Mouse (Mus musculus) intestine, postnatal 0 days (tissue): Measurements from ENCODE around the gene Fam193a. TPM values are rescaled to one million over a fixed set of nuclear protein-coding genes. Genes with fewer than 3 reads are reported as not detected.
A peak's percentile ranks its signal among the peaks of the same experiment; 100 is the strongest.

Source experiments
- ATAC-seq: fragments of 200-750 bp; cut with Nextera tagmentation; 2 replicates; pipeline ENCODE4 v1.8.0; 2017; ENCODE audit warnings: mild to moderate bottlenecking, moderate TSS enrichment, moderate library complexity
- H3K27ac ChIP-seq: fragments of 300-500 bp; sonication (generic); 2 replicates; pipeline ENCODE4 v1.5.1; 2014; ENCODE audit warnings: mild to moderate bottlenecking, low read depth, low read length, moderate library complexity
- H3K27me3 ChIP-seq: fragments of 300-500 bp; sonication (generic); replicated peaks from 2 replicates; pipeline ENCODE4 v1.6.1; 2014; ENCODE audit warnings: low read length, mixed read lengths; ENCODE audit not compliant: control insufficient read depth, insufficient read depth
- H3K36me3 ChIP-seq: fragments of 300-500 bp; sonication (generic); 2 replicates; pipeline ENCODE4 v1.6.1; 2014; ENCODE audit warnings: mild to moderate bottlenecking, moderate library complexity; ENCODE audit not compliant: control insufficient read depth, insufficient read depth
- H3K4me1 ChIP-seq: fragments of 300-500 bp; sonication (generic); replicated peaks from 2 replicates; pipeline ENCODE4 v1.6.1; 2014; ENCODE audit warnings: antibody characterized with exemption, low read length, mixed read lengths; ENCODE audit not compliant: control insufficient read depth, insufficient read depth
- H3K4me2 ChIP-seq: fragments of 300-500 bp; sonication (generic); replicated peaks from 2 replicates; pipeline ENCODE4 v1.6.1; 2014; ENCODE audit warnings: low read depth, mild to moderate bottlenecking, moderate library complexity
- H3K4me3 ChIP-seq: fragments of 300-500 bp; sonication (generic); 2 replicates; pipeline ENCODE4 v1.5.1; 2014; ENCODE audit warnings: low read depth, low read length
- H3K9ac ChIP-seq: fragments of 300-500 bp; sonication (generic); 2 replicates; pipeline ENCODE4 v1.6.1; 2014; ENCODE audit warnings: mild to moderate bottlenecking, low read depth, low read length
- H3K9me3 ChIP-seq: fragments of 300-500 bp; sonication (generic); 2 replicates; pipeline ENCODE4 v1.6.1; 2016; ENCODE audit warnings: mixed run types; ENCODE audit not compliant: control insufficient read depth
- CTCF ChIP-seq: sonication (generic); IDR thresholded peaks from 2 replicates; pipeline ENCODE4 v1.5.1; 2016; ENCODE audit warnings: low read depth, mild to moderate bottlenecking, control low read depth, antibody characterized with exemption, moderate library complexity
- WGBS: fragments of 180-500 bp; shearing (Covaris S2); extraction: QIAGEN DNeasy Blood & Tissue Kit; methylation state at CpG from one replicate; pipeline ENCODE4 v1.1.7; 2014; 5-methylcytosine and 5-hydroxymethylcytosine counted together
- polyA plus RNA-seq: library from polyadenylated mRNA; unstranded; fragments of >200 nt; fragmentation: Nextera tagmentation; extraction: Ambion mirVana; gene quantifications from 2 replicates; pipeline ENCODE4 v1.2.1, GENCODE M21; 2015

Gene Fam193a
- polyA plus RNA-seq, 1 experiment from 2014 or later = 4.3 TPM

DNA sequence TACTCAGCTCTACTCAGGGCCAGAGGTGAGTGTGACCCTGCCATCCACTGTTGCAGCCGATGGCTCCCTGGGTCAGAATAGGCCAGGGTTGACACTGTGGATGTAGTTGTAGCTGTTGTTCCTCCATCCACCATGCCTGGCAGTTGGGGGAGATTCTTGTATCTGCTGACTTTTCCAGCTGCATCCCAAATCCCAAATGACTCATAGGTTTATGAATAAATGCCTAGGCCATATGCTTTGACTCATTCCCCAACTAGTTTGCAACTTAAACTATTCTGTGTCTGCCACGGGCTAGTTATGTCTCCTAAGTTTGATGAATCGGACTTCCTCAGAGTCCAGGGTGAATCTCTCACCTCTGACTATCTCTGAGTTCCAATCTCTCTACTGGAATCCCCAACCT is 9.5 kb upstream of the Fam193a start:
- Histone ChIP-seq H3K4me1 (no peaks in the 10 kb centered on the region), H3K4me3 (no peak overlapping the region), H3K9me3 (no peaks in the 10 kb centered on the region), H3K9ac (no peak overlapping the region), H3K4me2 (no peak overlapping the region), H3K27ac (no peak overlapping the region), H3K36me3 (peaks cover 47% of the 10 kb centered on the region), H3K27me3 (no peaks in the 10 kb centered on the region)
- no peak for ATAC-seq
- no peak for TF ChIP-seq CTCF
- 88% methylated on average over 3 of the region's 3 CpGs for WGBS

- Histone ChIP-seq H3K9me3 (no peaks in the 10 kb centered on the region), H3K36me3 (peaks cover 25% of the 10 kb centered on the region), H3K4me2 (no peak overlapping the region), H3K9ac (no peak overlapping the region), H3K27ac (no peak overlapping the region), H3K4me3 (no peak overlapping the region), H3K4me1 (no peaks in the 10 kb centered on the region), H3K27me3 (no peaks in the 10 kb centered on the region)
- ATAC-seq = no peak
- TF ChIP-seq CTCF = no peak
Observed at GRCm38 (mm10) chr5:34363115-34363514, 6.6 kb upstream of the Fam193a start.

GRCm38 (mm10) chr5:34368551-34369290 is 1.0 kb upstream of the Fam193a start:
- H3K9ac ChIP-seq = peak overlapping the region; percentile 93
- ATAC-seq = no peak
- WGBS = 64% methylated on average over 7 of the region's 7 CpGs
- no peak overlapping the region for H3K27ac ChIP-seq
- H3K27me3 ChIP-seq = no peaks in the 10 kb centered on the region
- H3K4me3 ChIP-seq = peak overlapping the region; percentile 92
- H3K9me3 ChIP-seq = no peaks in the 10 kb centered on the region
- peak overlapping the region; percentile 68 for H3K4me2 ChIP-seq
- 0 out of 2 replicates have a peak, but pooled peaks cover under 1% of the 10 kb centered on the region for H3K36me3 ChIP-seq
- 0 out of 2 replicates have a peak, but pooled peaks cover 3% of the 10 kb centered on the region for H3K4me1 ChIP-seq
- TF ChIP-seq CTCF = no peak

- Histone ChIP-seq H3K27ac (peak overlapping the region; percentile 76), H3K27me3 (no peaks in the 10 kb centered on the region), H3K9me3 (no peaks in the 10 kb centered on the region), H3K4me2 (peak overlapping the region; percentile 89), H3K9ac (peak overlapping the region; percentile 93), H3K36me3 (no peaks in the 10 kb centered on the region), H3K4me3 (peak overlapping the region; percentile 92), H3K4me1 (0 out of 2 replicates have a peak, but pooled peaks cover 3% of the 10 kb centered on the region)
- ATAC-seq = peak; percentile 23
- under 1% methylated on average over 58 of the region's 114 CpGs for WGBS
- no peak for TF ChIP-seq CTCF
Observed at GRCm38 (mm10) chr5:34370022-34370823, 490 bp downstream of the Fam193a start.

DNA sequence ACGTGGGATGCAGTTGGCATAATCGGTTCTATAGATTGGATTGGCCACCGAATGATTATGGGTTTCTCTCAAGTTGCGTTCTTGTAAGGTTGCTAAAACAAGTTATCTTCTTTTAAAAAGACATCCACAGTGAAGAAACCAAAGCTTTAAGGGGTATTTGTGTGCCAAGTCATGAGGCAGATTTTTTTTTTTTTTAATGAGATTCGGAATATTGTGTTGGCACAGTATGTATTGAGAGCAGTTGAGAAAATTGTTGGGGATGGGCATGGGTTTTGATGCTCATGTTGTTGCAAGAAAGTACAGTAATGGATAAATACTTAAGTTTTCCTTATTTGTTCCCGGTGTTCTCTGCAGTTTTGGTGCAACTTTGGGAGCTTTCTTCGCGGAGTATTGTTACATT is 1.1 kb downstream of the Fam193a start:
- peak overlapping the region; percentile 89 for H3K4me2 ChIP-seq
- ATAC-seq = no peak
- H3K27me3 ChIP-seq = no peaks in the 10 kb centered on the region
- peak overlapping the region; percentile 93 for H3K9ac ChIP-seq
- no peaks in the 10 kb centered on the region for H3K36me3 ChIP-seq
- 23% methylated on average over 8 of the region's 8 CpGs for WGBS
- TF ChIP-seq CTCF = no peak
- H3K4me3 ChIP-seq = peak overlapping the region; percentile 92
- H3K9me3 ChIP-seq = no peaks in the 10 kb centered on the region
- 0 out of 2 replicates have a peak, but pooled peaks cover 3% of the 10 kb centered on the region for H3K4me1 ChIP-seq
- no peak overlapping the region for H3K27ac ChIP-seq

GRCm38 (mm10) chr5:34372141-34372540 is 2.4 kb downstream of the Fam193a start:
- Histone ChIP-seq H3K4me2 (no peak overlapping the region), H3K9me3 (no peaks in the 10 kb centered on the region), H3K27ac (no peak overlapping the region), H3K4me1 (0 out of 2 replicates have a peak, but pooled peaks cover 3% of the 10 kb centered on the region), H3K9ac (no peak overlapping the region), H3K36me3 (no peaks in the 10 kb centered on the region), H3K27me3 (no peaks in the 10 kb centered on the region), H3K4me3 (no peak overlapping the region)
- no peak for ATAC-seq
- no peak for TF ChIP-seq CTCF
